Mouse (Mus musculus) hindbrain, postnatal 0 days (tissue): Measurements from ENCODE around the gene Timp3. TPM values are rescaled to one million over a fixed set of nuclear protein-coding genes. Genes with fewer than 3 reads are reported as not detected.

Source experiments
- ATAC-seq: fragments of 200-750 bp; cut with Nextera tagmentation; 2 replicates; pipeline ENCODE4 v1.8.0; 2017; ENCODE audit warnings: mild to moderate bottlenecking, moderate TSS enrichment, moderate library complexity
- DNase-seq: peaks from one replicate; pipeline ENCODE4 v3.0.0-alpha.2; 2015; ENCODE audit warnings: low spot score
- H3K27ac ChIP-seq: fragments of 300-500 bp; sonication (generic); 2 replicates; pipeline ENCODE4 v1.5.1; 2014; ENCODE audit warnings: mild to moderate bottlenecking
- H3K27me3 ChIP-seq: fragments of 300-500 bp; sonication (generic); 2 replicates; pipeline ENCODE4 v1.6.1; 2014; ENCODE audit warnings: low read length, mixed read lengths; ENCODE audit not compliant: insufficient read depth
- H3K36me3 ChIP-seq: fragments of 300-500 bp; sonication (generic); 2 replicates; pipeline ENCODE4 v1.6.1; 2014; ENCODE audit warnings: low read length, mixed read lengths; ENCODE audit not compliant: insufficient read depth
- H3K4me1 ChIP-seq: fragments of 300-500 bp; sonication (generic); 2 replicates; pipeline ENCODE4 v1.6.1; 2014; ENCODE audit warnings: antibody characterized with exemption, low read length, mixed read lengths; ENCODE audit not compliant: insufficient read depth
- H3K4me2 ChIP-seq: fragments of 300-500 bp; sonication (generic); 2 replicates; pipeline ENCODE4 v1.6.1; 2014; ENCODE audit warnings: low read depth, mild to moderate bottlenecking, low read length, moderate library complexity, mixed read lengths
- H3K4me3 ChIP-seq: fragments of 300-500 bp; sonication (generic); 2 replicates; pipeline ENCODE4 v1.5.1; 2014; ENCODE audit warnings: low read length
- H3K9ac ChIP-seq: fragments of 300-500 bp; sonication (generic); replicated peaks from 2 replicates; pipeline ENCODE4 v1.6.1; 2014; ENCODE audit warnings: mild to moderate bottlenecking, low read length, moderate library complexity, mixed read lengths
- H3K9me3 ChIP-seq: fragments of 300-500 bp; sonication (generic); 2 replicates; pipeline ENCODE4 v1.6.1; 2016; ENCODE audit warnings: low read length, mixed read lengths
- CTCF ChIP-seq: IDR thresholded peaks from 2 replicates; pipeline ENCODE4 v1.5.1; 2016; ENCODE audit warnings: antibody characterized with exemption, control low read depth, low read depth
- WGBS: fragments of 180-500 bp; shearing (Covaris S2); extraction: QIAGEN DNeasy Blood & Tissue Kit; methylation state at CpG from one replicate; pipeline ENCODE4 v1.1.7; 2014; 5-methylcytosine and 5-hydroxymethylcytosine counted together
- polyA plus RNA-seq: library from polyadenylated mRNA; unstranded; fragments of >200 nt; fragmentation: Nextera tagmentation; extraction: Ambion mirVana; gene quantifications from 2 replicates; pipeline ENCODE4 v1.2.1, GENCODE M21; 2015
- total RNA-seq: library from RNA; depleted of rRNA; stranded (reverse); fragments of >200 nt; gene quantifications from 2 replicates; pipeline ENCODE4 v1.2.3, GENCODE M21; 2014

Timp3 gene
- total and polyA plus RNA-seq, 2 experiments from 2014 or later, result 60.0 to 162 TPM

- no peak for ATAC-seq
- H3K4me1 ChIP-seq, result peaks cover 24% of the 10 kb centered on the region
- DNase-seq, result no peak
- no peak overlapping the region for H3K9ac ChIP-seq
- H3K9me3 ChIP-seq, result no peaks in the 10 kb centered on the region
- WGBS, result 37% methylated on average over 3 of the region's 3 CpGs
- H3K27me3 ChIP-seq, result no peaks in the 10 kb centered on the region
- H3K4me3 ChIP-seq, result no peak overlapping the region
- no peaks in the 10 kb centered on the region for H3K36me3 ChIP-seq
- no peak overlapping the region for H3K4me2 ChIP-seq
- H3K27ac ChIP-seq, result peak overlapping the region; percentile 29; the same call in 1 of the 2 replicates
- TF ChIP-seq CTCF, result no peak
These were observed 15.3 kb downstream of the Timp3 start for GRCm38 (mm10) chr10:86315513-86315912.

- Histone ChIP-seq H3K27me3 (no peaks in the 10 kb centered on the region), H3K27ac (no peak overlapping the region; the same call in 1 of the 2 replicates), H3K36me3 (no peaks in the 10 kb centered on the region), H3K4me3 (no peak overlapping the region), H3K9me3 (no peaks in the 10 kb centered on the region), H3K9ac (no peak overlapping the region), H3K4me1 (peaks cover 24% of the 10 kb centered on the region), H3K4me2 (no peak overlapping the region)
- DNase-seq, result peak; percentile 64
- no peak for TF ChIP-seq CTCF
- WGBS, result 56% methylated on average over 7 of the region's 7 CpGs
- ATAC-seq, result peak; percentile 46; the same call in 1 of the 2 replicates
These were observed 17.5 kb downstream of the Timp3 start for GRCm38 (mm10) chr10:86317633-86318032.

GRCm38 (mm10) chr10:86318552-86319140 is 18.5 kb downstream of the Timp3 start:
- Histone ChIP-seq H3K27me3 (no peaks in the 10 kb centered on the region), H3K4me2 (no peak overlapping the region), H3K36me3 (no peaks in the 10 kb centered on the region), H3K9ac (no peak overlapping the region), H3K9me3 (no peaks in the 10 kb centered on the region), H3K4me3 (no peak overlapping the region), H3K27ac (peak overlapping the region; percentile 60), H3K4me1 (peaks cover 24% of the 10 kb centered on the region)
- WGBS, result 53% methylated on average over 5 of the region's 5 CpGs
- DNase-seq (peak; percentile 74), ATAC-seq (peak; percentile 19)
- no peak for TF ChIP-seq CTCF

GRCm38 (mm10) chr10:86319526-86319925 is 19.4 kb downstream of the Timp3 start:
- 0 out of 2 replicates have a peak, but pooled peaks have one; percentile 3 for TF ChIP-seq CTCF

GRCm38 (mm10) chr10:86320204-86320603 is 20.0 kb downstream of the Timp3 start:
- H3K36me3 ChIP-seq, result no peaks in the 10 kb centered on the region
- no peak overlapping the region for H3K4me3 ChIP-seq
- H3K9ac ChIP-seq, result no peak overlapping the region
- no peak overlapping the region for H3K27ac ChIP-seq
- no peaks in the 10 kb centered on the region for H3K9me3 ChIP-seq
- H3K27me3 ChIP-seq, result no peaks in the 10 kb centered on the region
- ATAC-seq (no peak), DNase-seq (no peak)
- H3K4me1 ChIP-seq, result peaks cover 24% of the 10 kb centered on the region
- TF ChIP-seq CTCF, result no peak
- H3K4me2 ChIP-seq, result no peak overlapping the region
- 52% methylated on average over 5 of the region's 5 CpGs for WGBS

More at GRCm38 (mm10) chr10:86319526-86319925, 19.4 kb downstream of the Timp3 start:
- no peak overlapping the region for H3K4me3 ChIP-seq
- H3K9ac ChIP-seq, result no peak overlapping the region
- no peaks in the 10 kb centered on the region for H3K9me3 ChIP-seq
- no peak overlapping the region for H3K4me2 ChIP-seq
- H3K36me3 ChIP-seq, result no peaks in the 10 kb centered on the region
- 15% methylated on average over 3 of the region's 3 CpGs for WGBS
- peaks cover 24% of the 10 kb centered on the region for H3K4me1 ChIP-seq
- no peaks in the 10 kb centered on the region for H3K27me3 ChIP-seq
- no peak for DNase-seq
- ATAC-seq, result no peak
- peak overlapping the region; percentile 60; the same call in 1 of the 2 replicates for H3K27ac ChIP-seq

GRCm38 (mm10) chr10:86321194-86321593 is 21.0 kb downstream of the Timp3 start:
- H3K27ac ChIP-seq, result peak overlapping the region; percentile 69
- H3K36me3 ChIP-seq, result no peaks in the 10 kb centered on the region
- H3K4me2 ChIP-seq, result no peak overlapping the region
- WGBS, result 64% methylated on average over 8 of the region's 8 CpGs
- H3K4me3 ChIP-seq, result no peak overlapping the region
- H3K9ac ChIP-seq, result no peak overlapping the region
- peaks cover 22% of the 10 kb centered on the region for H3K4me1 ChIP-seq
- H3K27me3 ChIP-seq, result no peaks in the 10 kb centered on the region
- no peaks in the 10 kb centered on the region for H3K9me3 ChIP-seq
- 0 out of 2 replicates have a peak, but pooled peaks have one; percentile 13 for ATAC-seq
- peak; percentile 38 for DNase-seq
- no peak for TF ChIP-seq CTCF

- 57% methylated on average over 1 of the region's 1 CpGs for WGBS
- ATAC-seq (no peak), DNase-seq (no peak)
- Histone ChIP-seq H3K27me3 (no peaks in the 10 kb centered on the region), H3K9ac (no peak overlapping the region), H3K9me3 (no peaks in the 10 kb centered on the region), H3K4me1 (peaks cover 19% of the 10 kb centered on the region), H3K4me2 (no peak overlapping the region), H3K36me3 (no peaks in the 10 kb centered on the region; the same call in 1 of the 2 replicates), H3K4me3 (no peak overlapping the region), H3K27ac (peak overlapping the region; percentile 18; the same call in 1 of the 2 replicates)
- no peak for TF ChIP-seq CTCF
These were observed 21.8 kb downstream of the Timp3 start for GRCm38 (mm10) chr10:86322006-86322405.
